In the genomic region with DNA sequence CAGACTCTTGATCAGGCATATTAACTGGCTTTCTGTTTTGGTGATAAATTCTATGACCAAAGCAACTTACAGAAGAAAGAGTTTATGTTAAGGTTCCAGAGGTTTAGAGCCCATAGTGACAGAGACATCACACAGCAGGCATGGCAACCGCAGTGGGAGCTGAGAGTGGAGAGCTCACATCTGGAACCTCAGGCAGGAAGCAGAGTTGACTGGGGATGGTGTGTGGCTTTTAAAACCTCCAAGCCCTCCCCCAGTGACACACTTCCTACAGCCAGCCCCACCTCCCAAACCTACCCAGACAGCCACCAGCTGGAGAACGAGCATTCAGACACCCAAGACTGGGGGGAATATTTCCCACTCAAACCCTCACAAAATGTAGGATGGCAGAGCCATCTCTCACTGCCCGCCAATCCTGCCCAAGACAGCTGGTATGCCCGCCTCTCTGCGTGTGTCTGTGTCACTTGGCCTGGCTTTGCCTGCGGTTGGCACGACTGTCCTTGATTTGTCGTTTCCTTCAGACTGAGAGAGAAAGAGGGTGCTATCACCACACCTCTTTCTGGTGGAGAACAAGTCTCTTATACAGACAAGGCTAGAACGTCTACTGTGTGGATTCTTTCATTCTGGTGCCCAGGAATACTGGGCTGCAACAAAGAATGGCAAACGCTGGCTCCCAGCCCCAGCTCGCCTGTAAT, we compare ENCODE assay signal across 13 mouse cellular contexts. TPM values are rescaled to one million over a fixed set of nuclear protein-coding genes. Genes with fewer than 3 reads are reported as not detected.
DNase-seq lines count a peak whose midpoint lies in the region; ATAC-seq and TF ChIP-seq lines count a peak whose summit lies in the region.
"Had no signal": no experiment of that assay in that cellular context is flagged by ENCODE, and none has a peak within 500 bp of the region (broad histone marks: within the 10 kb centered on the region; RNA-seq: fewer than 3 reads in every experiment).

No protein-coding gene starts in this region.

- no peak overlapping the region for H3K4me3 ChIP-seq in forebrain, embryonic 13.5 days
- no peak overlapping the region for H3K4me3 ChIP-seq in forebrain, embryonic 10.5 days
- H3K4me3 ChIP-seq: embryonic facial prominence, embryonic 10.5 days; gastrocnemius, adult 2 months; hindbrain, embryonic 15.5 days; layer of hippocampus, adult 2 months; stomach, embryonic 15.5 days had no signal

- H3K36me3 ChIP-seq in forebrain, embryonic 13.5 days (ENCODE audit: poor library complexity, severe bottlenecking), result no peaks in the 10 kb centered on the region
- H3K36me3 ChIP-seq in forebrain, embryonic 10.5 days (replicated peaks), result no peaks in the 10 kb centered on the region
- H3K36me3 ChIP-seq: embryonic facial prominence, embryonic 10.5 days; hindbrain, embryonic 15.5 days; stomach, embryonic 15.5 days had no signal

- 82% methylated on average over 11 of the region's 11 CpGs for WGBS in forebrain, embryonic 13.5 days
- 90% methylated on average over 11 of the region's 11 CpGs for WGBS in forebrain, embryonic 10.5 days

- no peak for TF ChIP-seq CTCF in brain, embryonic 14.5 days (IDR thresholded peaks at IDR 0.05; ENCODE audit: borderline replicate concordance, extremely low read depth, insufficient read depth, insufficient read length)

- no peak for TF ChIP-seq POLR2A in brain, embryonic 14.5 days (IDR thresholded peaks at IDR 0.05; ENCODE audit: borderline replicate concordance, extremely low read depth, insufficient read depth, insufficient read length, poor library complexity, severe bottlenecking)

- no peak overlapping the region for H3K4me2 ChIP-seq in forebrain, embryonic 13.5 days
- H3K4me2 ChIP-seq: hindbrain, embryonic 15.5 days; stomach, embryonic 15.5 days had no signal

- no peak overlapping the region for H3K9ac ChIP-seq in forebrain, embryonic 13.5 days
- H3K9ac ChIP-seq: hindbrain, embryonic 15.5 days; stomach, embryonic 15.5 days had no signal

- peaks cover 36% of the 10 kb centered on the region for H3K4me1 ChIP-seq in forebrain, embryonic 13.5 days
- H3K4me1 ChIP-seq in forebrain, embryonic 10.5 days, result peaks cover 19% of the 10 kb centered on the region

- no peaks in the 10 kb centered on the region for H3K9me3 ChIP-seq in forebrain, embryonic 13.5 days (replicated peaks)
- H3K9me3 ChIP-seq in forebrain, embryonic 10.5 days, result no peaks in the 10 kb centered on the region
- H3K9me3 ChIP-seq: embryonic facial prominence, embryonic 10.5 days; hindbrain, embryonic 15.5 days; stomach, embryonic 15.5 days had no signal

- ATAC-seq in forebrain, embryonic 13.5 days, result no peak

- peaks cover 3% of the 10 kb centered on the region; the same call in 1 of the 2 replicates for H3K27me3 ChIP-seq in forebrain, embryonic 13.5 days
- no peaks in the 10 kb centered on the region for H3K27me3 ChIP-seq in forebrain, embryonic 10.5 days (ENCODE audit: poor library complexity, severe bottlenecking)
- H3K27me3 ChIP-seq: hindbrain, embryonic 15.5 days; stomach, embryonic 15.5 days had no signal

- intact Hi-C loops in left cerebral cortex, postnatal 4 days (cut with DNase I), result no loop called here

- no peak for DNase-seq in forebrain, embryonic 10.5 days (ENCODE audit: extremely low spot score, low spot score)
- peak; percentile 31 for DNase-seq in left cerebral cortex, postnatal 4 days
- no peak for DNase-seq in left cerebral cortex, adult 18-20 months (ENCODE audit: low spot score in 2 of 2)
- peak; percentile 52 for DNase-seq in brain, embryonic 14.5 days (ENCODE audit: low read depth)
- peak; percentile 42 for DNase-seq in lung, postnatal 10 days
- DNase-seq in embryo, embryonic 10 days (ENCODE audit: low spot score), result no peak

- 0 out of 2 replicates have a peak overlapping the region, but pooled peaks have one; percentile 21 for H3K27ac ChIP-seq in forebrain, embryonic 13.5 days
- no peak overlapping the region for H3K27ac ChIP-seq in forebrain, embryonic 10.5 days
- H3K27ac ChIP-seq: embryonic facial prominence, embryonic 10.5 days; gastrocnemius, adult 2 months; hindbrain, embryonic 15.5 days; layer of hippocampus, adult 2 months; macrophage; stomach, embryonic 15.5 days had no signal

RNA-seq across cellular contexts. Expression of gene Lrguk, which starts 12.5 kb away (rescaled TPM):
- 0.56 and 0.94 TPM in 2 replicates for polyA plus RNA-seq in forebrain, embryonic 13.5 days (2015; fragmentation: Nextera tagmentation; extraction: Ambion mirVana)
- polyA plus RNA-seq in forebrain, embryonic 10.5 days (2016; fragmentation: Nextera tagmentation; extraction: Ambion mirVana), result 1.2 TPM in 2 replicates
- 1 to 10 TPM; 2.2 to 2.5 TPM for total RNA-seq in left cerebral cortex, postnatal 4 days (2021)
- total RNA-seq in left cerebral cortex, adult 18-20 months (2021), result 1 to 10 TPM; 2.0 to 2.2 TPM
- polyA plus RNA-seq in brain, embryonic 14.5 days (2012; rRNA removed), result 0.61 and 0.88 TPM in 2 replicates

Comparison
In these comparisons a context has a peak if more than half of its experiments do, and no peak if none do; other contexts are left out.
1. DNase-seq: peak in left cerebral cortex, postnatal 4 days (single experiment), brain, embryonic 14.5 days (single experiment) and lung, postnatal 10 days (single experiment); none in forebrain, embryonic 10.5 days (single experiment), left cerebral cortex, adult 18-20 months (0 of 2) and embryo, embryonic 10 days (single experiment).